Comparison of ENCODE assay signal across 8 mouse cellular contexts in genomic region chr2:145794318-145794954, GRCm38 (mm10).
DNase-seq lines count a peak whose midpoint lies in the region; ATAC-seq lines count a peak whose summit lies in the region.

No protein-coding gene starts in this region.

- no peak overlapping the region for H3K4me2 ChIP-seq in liver, embryonic 12.5 days
- no peak overlapping the region for H3K4me2 ChIP-seq in forebrain, embryonic 16.5 days (ENCODE audit: low read length)
- no peak overlapping the region for H3K4me2 ChIP-seq in intestine, embryonic 15.5 days (replicated peaks)
- H3K4me2 ChIP-seq in midbrain, embryonic 16.5 days (ENCODE audit: low read length): no peak overlapping the region

- H3K4me1 ChIP-seq in liver, embryonic 12.5 days: no peaks in the 10 kb centered on the region
- no peaks in the 10 kb centered on the region for H3K4me1 ChIP-seq in forebrain, embryonic 16.5 days (replicated peaks; ENCODE audit: control insufficient read depth, insufficient read depth, low read length)
- no peaks in the 10 kb centered on the region for H3K4me1 ChIP-seq in intestine, embryonic 15.5 days (replicated peaks)
- H3K4me1 ChIP-seq in midbrain, embryonic 16.5 days (ENCODE audit: control insufficient read depth, insufficient read depth, low read length): no peaks in the 10 kb centered on the region

- H3K4me3 ChIP-seq in liver, embryonic 12.5 days: no peak overlapping the region
- no peak overlapping the region for H3K4me3 ChIP-seq in forebrain, embryonic 16.5 days (replicated peaks; ENCODE audit: low read length)
- H3K4me3 ChIP-seq in intestine, embryonic 15.5 days (replicated peaks): no peak overlapping the region
- no peak overlapping the region for H3K4me3 ChIP-seq in midbrain, embryonic 16.5 days (ENCODE audit: low read depth, low read length)

- 28% methylated on average over 5 of the region's 5 CpGs for WGBS in liver, embryonic 12.5 days (ENCODE audit: insufficient replicate concordance)
- WGBS in forebrain, embryonic 16.5 days: 35% methylated on average over 5 of the region's 5 CpGs
- WGBS in intestine, embryonic 15.5 days: 38% methylated on average over 5 of the region's 5 CpGs
- 32% methylated on average over 5 of the region's 5 CpGs for WGBS in midbrain, embryonic 16.5 days

- no peaks in the 10 kb centered on the region for H3K9me3 ChIP-seq in liver, embryonic 12.5 days (replicated peaks)
- no peaks in the 10 kb centered on the region for H3K9me3 ChIP-seq in forebrain, embryonic 16.5 days (ENCODE audit: control insufficient read depth, low read length)
- H3K9me3 ChIP-seq in intestine, embryonic 15.5 days: no peaks in the 10 kb centered on the region
- no peaks in the 10 kb centered on the region for H3K9me3 ChIP-seq in midbrain, embryonic 16.5 days (replicated peaks; ENCODE audit: control insufficient read depth, low read length, poor library complexity, severe bottlenecking)

- H3K36me3 ChIP-seq in liver, embryonic 12.5 days: no peaks in the 10 kb centered on the region
- H3K36me3 ChIP-seq in forebrain, embryonic 16.5 days (ENCODE audit: control insufficient read depth, insufficient read depth): no peaks in the 10 kb centered on the region
- H3K36me3 ChIP-seq in intestine, embryonic 15.5 days: no peaks in the 10 kb centered on the region
- H3K36me3 ChIP-seq in midbrain, embryonic 16.5 days (ENCODE audit: control insufficient read depth, insufficient read depth, low read length): no peaks in the 10 kb centered on the region

- no peak for ATAC-seq in liver, embryonic 12.5 days
- 0 out of 2 replicates have a peak, but pooled peaks have one; percentile 33 for ATAC-seq in forebrain, embryonic 16.5 days
- ATAC-seq in intestine, embryonic 15.5 days: peak; percentile 60
- ATAC-seq in midbrain, embryonic 16.5 days: peak; percentile 60; the same call in 1 of the 2 replicates

- DNase-seq in liver: peak; percentile 30
- peak; percentile 88 for DNase-seq in brain, adult 2 months (ENCODE audit: low read depth, low spot score)
- DNase-seq in left cerebral cortex, postnatal 14 days (ENCODE audit: low spot score in 2 of 2): peak; percentile 70
- DNase-seq in thymus, postnatal 0 days (ENCODE audit: low spot score): peak; percentile 29

- no peak overlapping the region for H3K27ac ChIP-seq in liver, embryonic 12.5 days
- H3K27ac ChIP-seq in forebrain, embryonic 16.5 days (ENCODE audit: low read length): no peak overlapping the region
- H3K27ac ChIP-seq in intestine, embryonic 15.5 days: no peak overlapping the region
- H3K27ac ChIP-seq in midbrain, embryonic 16.5 days (ENCODE audit: low read length): no peak overlapping the region

- no peak overlapping the region for H3K9ac ChIP-seq in liver, embryonic 12.5 days
- H3K9ac ChIP-seq in forebrain, embryonic 16.5 days (replicated peaks; ENCODE audit: low read depth, low read length): no peak overlapping the region
- H3K9ac ChIP-seq in intestine, embryonic 15.5 days: no peak overlapping the region
- H3K9ac ChIP-seq in midbrain, embryonic 16.5 days (ENCODE audit: low read depth, low read length): no peak overlapping the region

- no peaks in the 10 kb centered on the region for H3K27me3 ChIP-seq in liver, embryonic 12.5 days (replicated peaks)
- H3K27me3 ChIP-seq in forebrain, embryonic 16.5 days (replicated peaks; ENCODE audit: control insufficient read depth, insufficient read depth, low read length): no peaks in the 10 kb centered on the region
- no peaks in the 10 kb centered on the region for H3K27me3 ChIP-seq in intestine, embryonic 15.5 days (replicated peaks)
- no peaks in the 10 kb centered on the region for H3K27me3 ChIP-seq in midbrain, embryonic 16.5 days (ENCODE audit: control insufficient read depth, insufficient read depth, low read depth, low read length)

- intact Hi-C loops in left cerebral cortex, postnatal 14 days (cut with DNase I): loop anchor here (2.0 kb wide), 1 partner anchor 96 kb away; no protein-coding TSS in a partner anchor

Comparison
In these comparisons a context has a peak if more than half of its experiments do, and no peak if none do; other contexts are left out.
1. DNase-seq: peak in every context shown above with its lines; median percentile 88 in brain, adult 2 months; 70 in left cerebral cortex, postnatal 14 days; 30 in liver; 29 in thymus, postnatal 0 days.